In genomic region chr11:3142413-3142812, GRCm38 (mm10) we compare ENCODE assay signal across 8 mouse cellular contexts. TPM values are rescaled to one million over a fixed set of nuclear protein-coding genes. Genes with fewer than 3 reads are reported as not detected.
DNase-seq lines count a peak whose midpoint lies in the region; ATAC-seq lines count a peak whose summit lies in the region.
"Not testable (repeated sequence)": the region's sequence is repeated elsewhere in the genome, so short reads cannot be mapped to it uniquely, and the experiment has no call there.

No protein-coding gene starts in this region.

- ATAC-seq in activated CD4-positive, CD25-positive, alpha-beta regulatory T cell, adult 4 months: peak; percentile 37
- peak; percentile 80 for ATAC-seq in embryonic facial prominence, embryonic 12.5 days (ENCODE audit: insufficient number of reproducible peaks, insufficient read depth, low FRiP score, low TSS enrichment)
- peak; percentile 71 for ATAC-seq in hindbrain, embryonic 16.5 days
- peak; percentile 42 for ATAC-seq in liver, embryonic 16.5 days (ENCODE audit: low read depth)
- ATAC-seq in stomach, embryonic 15.5 days (ENCODE audit: insufficient read depth, low FRiP score, low read depth): peak; percentile 63

- H3K4me3 ChIP-seq in embryonic facial prominence, embryonic 12.5 days; hindbrain, embryonic 16.5 days (ENCODE audit: low read length); liver, embryonic 16.5 days (ENCODE audit: low read depth, low read length); stomach, embryonic 15.5 days (replicated peaks): not testable (repeated sequence)

- WGBS in embryonic facial prominence, embryonic 12.5 days: 87% methylated on average over 4 of the region's 5 CpGs
- 84% methylated on average over 4 of the region's 5 CpGs for WGBS in hindbrain, embryonic 16.5 days
- WGBS in liver, embryonic 16.5 days (ENCODE audit: insufficient replicate concordance): 75% methylated on average over 4 of the region's 5 CpGs
- 87% methylated on average over 4 of the region's 5 CpGs for WGBS in stomach, embryonic 15.5 days

- not testable (repeated sequence) for H3K27ac ChIP-seq in embryonic facial prominence, embryonic 12.5 days; hindbrain, embryonic 16.5 days (ENCODE audit: low read depth, low read length); liver, embryonic 16.5 days (ENCODE audit: low read length); stomach, embryonic 15.5 days

- peak; percentile 93 to 99 for DNase-seq in gastrocnemius, postnatal 4 days (ENCODE audit: low spot score in 2 of 2)
- DNase-seq in layer of hippocampus, adult 9-11 months: peak; percentile 91
- peak; percentile 78 to 80 for DNase-seq in natural killer cell, adult 2 months (ENCODE audit: low spot score in 2 of 2)

- not testable (repeated sequence) for H3K9ac ChIP-seq in embryonic facial prominence, embryonic 12.5 days; hindbrain, embryonic 16.5 days (ENCODE audit: low read depth, low read length); liver, embryonic 16.5 days (ENCODE audit: low read depth, low read length); stomach, embryonic 15.5 days

- not testable (repeated sequence) for H3K4me2 ChIP-seq in embryonic facial prominence, embryonic 12.5 days (replicated peaks); hindbrain, embryonic 16.5 days (ENCODE audit: low read length); liver, embryonic 16.5 days (ENCODE audit: low read depth, low read length); stomach, embryonic 15.5 days

- not testable (repeated sequence) for H3K27me3 ChIP-seq in embryonic facial prominence, embryonic 12.5 days; hindbrain, embryonic 16.5 days (replicated peaks; ENCODE audit: control insufficient read depth, insufficient read depth, low read length); liver, embryonic 16.5 days (ENCODE audit: control insufficient read depth, insufficient read depth, low read depth, low read length); stomach, embryonic 15.5 days (replicated peaks)

- not testable (repeated sequence) for H3K4me1 ChIP-seq in embryonic facial prominence, embryonic 12.5 days; hindbrain, embryonic 16.5 days (ENCODE audit: control insufficient read depth, insufficient read depth, low read depth, low read length); liver, embryonic 16.5 days (ENCODE audit: control insufficient read depth, low read depth, low read length); stomach, embryonic 15.5 days

- peaks cover 11% of the 10 kb centered on the region for H3K9me3 ChIP-seq in embryonic facial prominence, embryonic 12.5 days
- H3K9me3 ChIP-seq in hindbrain, embryonic 16.5 days (ENCODE audit: control insufficient read depth, low read length); liver, embryonic 16.5 days (replicated peaks; ENCODE audit: control insufficient read depth, low read length); stomach, embryonic 15.5 days: not testable (repeated sequence)

- H3K36me3 ChIP-seq in embryonic facial prominence, embryonic 12.5 days; hindbrain, embryonic 16.5 days (ENCODE audit: control insufficient read depth, insufficient read depth, low read length); liver, embryonic 16.5 days (ENCODE audit: control insufficient read depth, insufficient read depth); stomach, embryonic 15.5 days: not testable (repeated sequence)

RNA-seq across cellular contexts. Expression of gene Sfi1, which starts 50.9 kb away (rescaled TPM):
- polyA plus RNA-seq in activated CD4-positive, CD25-positive, alpha-beta regulatory T cell, adult 4 months (2017; shearing (Covaris generic)): 10 to 100 TPM; 33.1 to 45.9 TPM
- polyA plus RNA-seq in embryonic facial prominence, embryonic 12.5 days (2016; fragmentation: Nextera tagmentation; extraction: Ambion mirVana): 17.0 and 17.1 TPM in 2 replicates
- total RNA-seq in gastrocnemius, postnatal 4 days (2021): 10 to 100 TPM; 39.0 to 41.7 TPM
- 14.3 and 16.4 TPM in 2 replicates for polyA plus RNA-seq in hindbrain, embryonic 16.5 days (2015; fragmentation: Nextera tagmentation; extraction: Ambion mirVana)
- polyA plus RNA-seq in liver, embryonic 16.5 days (2015; fragmentation: Nextera tagmentation; extraction: Ambion mirVana): 3.4 and 4.1 TPM in 2 replicates
- 14.4 and 16.4 TPM in 2 replicates for polyA plus RNA-seq in stomach, embryonic 15.5 days (2015; fragmentation: Nextera tagmentation; extraction: Ambion mirVana)

RNA-seq across cellular contexts. Expression of gene Eif4enif1, which starts 59.8 kb away (rescaled TPM):
- polyA plus RNA-seq in activated CD4-positive, CD25-positive, alpha-beta regulatory T cell, adult 4 months (2017; shearing (Covaris generic)): 10 to 100 TPM; 53.6 to 62.8 TPM
- 70.2 and 74.4 TPM in 2 replicates for polyA plus RNA-seq in embryonic facial prominence, embryonic 12.5 days (2016; fragmentation: Nextera tagmentation; extraction: Ambion mirVana)
- total RNA-seq in gastrocnemius, postnatal 4 days (2021): 10 to 100 TPM; 45.8 to 53.6 TPM
- 36.8 and 48.0 TPM in 2 replicates for polyA plus RNA-seq in hindbrain, embryonic 16.5 days (2015; fragmentation: Nextera tagmentation; extraction: Ambion mirVana)
- 18.5 and 18.7 TPM in 2 replicates for polyA plus RNA-seq in liver, embryonic 16.5 days (2015; fragmentation: Nextera tagmentation; extraction: Ambion mirVana)
- polyA plus RNA-seq in stomach, embryonic 15.5 days (2015; fragmentation: Nextera tagmentation; extraction: Ambion mirVana): 44.9 and 55.7 TPM in 2 replicates
